Mouse (Mus musculus): ENCODE data around the gene Calr4. TPM values are rescaled to one million over a fixed set of nuclear protein-coding genes. Genes with fewer than 3 reads are reported as not detected.

The Calr4 gene
- polyA plus RNA-seq, 1 experiment from 2014 or later: 0.16 TPM

GRCm38 (mm10) chr4:109244506-109244905 is 10.2 kb downstream of the Calr4 start:
- 86% methylated on average over 7 of the region's 7 CpGs for WGBS
- Histone ChIP-seq H3K4me3 (ENCODE audit: low read depth, low read length) (no peak overlapping the region), H3K9ac (ENCODE audit: low read length) (no peak overlapping the region), H3K4me2 (ENCODE audit: low read depth) (no peak overlapping the region), H3K27me3 (ENCODE audit: control insufficient read depth, insufficient read depth, low read length) (no peaks in the 10 kb centered on the region), H3K27ac (ENCODE audit: low read depth, low read length) (no peak overlapping the region), H3K36me3 (ENCODE audit: control insufficient read depth, insufficient read depth, low read length) (no peaks in the 10 kb centered on the region), H3K9me3 (ENCODE audit: control insufficient read depth, low read length) (no peaks in the 10 kb centered on the region), H3K4me1 (ENCODE audit: control insufficient read depth, insufficient read depth, low read length) (no peaks in the 10 kb centered on the region)
- DNase-seq (ENCODE audit: low spot score) (no peak), ATAC-seq (ENCODE audit: insufficient read depth, low FRiP score, low TSS enrichment) (no peak)

GRCm38 (mm10) chr4:109245016-109245620 is 10.8 kb downstream of the Calr4 start:
- no peaks in the 10 kb centered on the region for H3K4me1 ChIP-seq (ENCODE audit: control insufficient read depth, insufficient read depth, low read length)
- H3K4me3 ChIP-seq (ENCODE audit: low read depth, low read length): no peak overlapping the region
- H3K9ac ChIP-seq (ENCODE audit: low read length): no peak overlapping the region
- H3K9me3 ChIP-seq (ENCODE audit: control insufficient read depth, low read length): no peaks in the 10 kb centered on the region
- H3K4me2 ChIP-seq (ENCODE audit: low read depth): no peak overlapping the region
- no peak for DNase-seq (ENCODE audit: low spot score)
- WGBS: 91% methylated on average over 6 of the region's 6 CpGs
- no peak overlapping the region for H3K27ac ChIP-seq (ENCODE audit: low read depth, low read length)
- H3K36me3 ChIP-seq (ENCODE audit: control insufficient read depth, insufficient read depth, low read length): no peaks in the 10 kb centered on the region
- H3K27me3 ChIP-seq (ENCODE audit: control insufficient read depth, insufficient read depth, low read length): no peaks in the 10 kb centered on the region
- no peak for ATAC-seq (ENCODE audit: insufficient read depth, low FRiP score, low TSS enrichment)

- no peak for DNase-seq (ENCODE audit: low spot score)
- Histone ChIP-seq H3K4me2 (ENCODE audit: low read depth) (no peak overlapping the region), H3K9me3 (ENCODE audit: control insufficient read depth, low read length) (no peaks in the 10 kb centered on the region)
These were observed 17.3 kb downstream of the Calr4 start for GRCm38 (mm10) chr4:109251605-109252004.

GRCm38 (mm10) chr4:109252199-109252598 is 17.9 kb downstream of the Calr4 start:
- Histone ChIP-seq H3K27ac (ENCODE audit: low read depth, low read length) (no peak overlapping the region), H3K36me3 (ENCODE audit: control insufficient read depth, insufficient read depth, low read length) (no peaks in the 10 kb centered on the region), H3K4me2 (ENCODE audit: low read depth) (no peak overlapping the region), H3K9me3 (ENCODE audit: control insufficient read depth, low read length) (no peaks in the 10 kb centered on the region), H3K4me3 (ENCODE audit: low read depth, low read length) (no peak overlapping the region), H3K9ac (ENCODE audit: low read length) (no peak overlapping the region), H3K27me3 (ENCODE audit: control insufficient read depth, insufficient read depth, low read length) (no peaks in the 10 kb centered on the region), H3K4me1 (ENCODE audit: control insufficient read depth, insufficient read depth, low read length) (no peaks in the 10 kb centered on the region)
- WGBS: 82% methylated on average over 4 of the region's 4 CpGs
- ATAC-seq (ENCODE audit: insufficient read depth, low FRiP score, low TSS enrichment) (no peak), DNase-seq (ENCODE audit: low spot score) (no peak)

More at GRCm38 (mm10) chr4:109251605-109252004, 17.3 kb downstream of the Calr4 start:
- H3K36me3 ChIP-seq (ENCODE audit: control insufficient read depth, insufficient read depth, low read length): no peaks in the 10 kb centered on the region
- H3K9ac ChIP-seq (ENCODE audit: low read length): no peak overlapping the region
- H3K4me1 ChIP-seq (ENCODE audit: control insufficient read depth, insufficient read depth, low read length): no peaks in the 10 kb centered on the region
- no peaks in the 10 kb centered on the region for H3K27me3 ChIP-seq (ENCODE audit: control insufficient read depth, insufficient read depth, low read length)
- 49% methylated on average over 3 of the region's 3 CpGs for WGBS
- H3K4me3 ChIP-seq (ENCODE audit: low read depth, low read length): no peak overlapping the region
- no peak overlapping the region for H3K27ac ChIP-seq (ENCODE audit: low read depth, low read length)
- no peak for ATAC-seq (ENCODE audit: insufficient read depth, low FRiP score, low TSS enrichment)

- ATAC-seq (ENCODE audit: insufficient read depth, low FRiP score, low TSS enrichment) (no peak), DNase-seq (ENCODE audit: low spot score) (no peak)
- Histone ChIP-seq H3K27me3 (ENCODE audit: control insufficient read depth, insufficient read depth, low read length) (no peaks in the 10 kb centered on the region), H3K36me3 (ENCODE audit: control insufficient read depth, insufficient read depth, low read length) (no peaks in the 10 kb centered on the region), H3K9ac (ENCODE audit: low read length) (no peak overlapping the region), H3K27ac (ENCODE audit: low read depth, low read length) (no peak overlapping the region), H3K4me1 (ENCODE audit: control insufficient read depth, insufficient read depth, low read length) (no peaks in the 10 kb centered on the region), H3K4me3 (ENCODE audit: low read depth, low read length) (no peak overlapping the region), H3K9me3 (ENCODE audit: control insufficient read depth, low read length) (no peaks in the 10 kb centered on the region), H3K4me2 (ENCODE audit: low read depth) (no peak overlapping the region)
- 79% methylated on average over 11 of the region's 11 CpGs for WGBS
These were observed 19.4 kb downstream of the Calr4 start for GRCm38 (mm10) chr4:109253664-109254151.

- Histone ChIP-seq H3K27ac (ENCODE audit: low read depth, low read length) (no peak overlapping the region), H3K9me3 (ENCODE audit: control insufficient read depth, low read length) (no peaks in the 10 kb centered on the region)
- 87% methylated on average over 5 of the region's 5 CpGs for WGBS
These were observed 20.2 kb downstream of the Calr4 start for GRCm38 (mm10) chr4:109254511-109254910.

GRCm38 (mm10) chr4:109255321-109255720 is 21.0 kb downstream of the Calr4 start:
- Histone ChIP-seq H3K36me3 (ENCODE audit: control insufficient read depth, insufficient read depth, low read length) (no peaks in the 10 kb centered on the region), H3K27me3 (ENCODE audit: control insufficient read depth, insufficient read depth, low read length) (no peaks in the 10 kb centered on the region), H3K9me3 (ENCODE audit: control insufficient read depth, low read length) (no peaks in the 10 kb centered on the region), H3K4me1 (ENCODE audit: control insufficient read depth, insufficient read depth, low read length) (no peaks in the 10 kb centered on the region), H3K4me3 (ENCODE audit: low read depth, low read length) (no peak overlapping the region), H3K4me2 (ENCODE audit: low read depth) (no peak overlapping the region), H3K9ac (ENCODE audit: low read length) (no peak overlapping the region), H3K27ac (ENCODE audit: low read depth, low read length) (no peak overlapping the region)
- no peak for ATAC-seq (ENCODE audit: insufficient read depth, low FRiP score, low TSS enrichment)
- WGBS: 80% methylated on average over 2 of the region's 2 CpGs
- no peak for DNase-seq (ENCODE audit: low spot score)

More at GRCm38 (mm10) chr4:109254511-109254910, 20.2 kb downstream of the Calr4 start:
- no peak overlapping the region for H3K4me3 ChIP-seq (ENCODE audit: low read depth, low read length)
- DNase-seq (ENCODE audit: low spot score): no peak
- no peak overlapping the region for H3K4me2 ChIP-seq (ENCODE audit: low read depth)
- H3K9ac ChIP-seq (ENCODE audit: low read length): no peak overlapping the region
- no peaks in the 10 kb centered on the region for H3K27me3 ChIP-seq (ENCODE audit: control insufficient read depth, insufficient read depth, low read length)
- no peaks in the 10 kb centered on the region for H3K36me3 ChIP-seq (ENCODE audit: control insufficient read depth, insufficient read depth, low read length)
- no peak for ATAC-seq (ENCODE audit: insufficient read depth, low FRiP score, low TSS enrichment)
- H3K4me1 ChIP-seq (ENCODE audit: control insufficient read depth, insufficient read depth, low read length): no peaks in the 10 kb centered on the region

GRCm38 (mm10) chr4:109255727-109256417 is 21.6 kb downstream of the Calr4 start:
- no peak overlapping the region for H3K4me3 ChIP-seq (ENCODE audit: low read depth, low read length)
- no peak overlapping the region for H3K27ac ChIP-seq (ENCODE audit: low read depth, low read length)
- WGBS: 87% methylated on average over 11 of the region's 11 CpGs
- no peak overlapping the region for H3K4me2 ChIP-seq (ENCODE audit: low read depth)
- H3K9ac ChIP-seq (ENCODE audit: low read length): no peak overlapping the region
- no peaks in the 10 kb centered on the region for H3K4me1 ChIP-seq (ENCODE audit: control insufficient read depth, insufficient read depth, low read length)
- H3K9me3 ChIP-seq (ENCODE audit: control insufficient read depth, low read length): no peaks in the 10 kb centered on the region
- no peaks in the 10 kb centered on the region for H3K36me3 ChIP-seq (ENCODE audit: control insufficient read depth, insufficient read depth, low read length)
- no peak for DNase-seq (ENCODE audit: low spot score)
- H3K27me3 ChIP-seq (ENCODE audit: control insufficient read depth, insufficient read depth, low read length): no peaks in the 10 kb centered on the region
- ATAC-seq (ENCODE audit: insufficient read depth, low FRiP score, low TSS enrichment): no peak

GRCm38 (mm10) chr4:109256791-109257190 is 22.5 kb downstream of the Calr4 start:
- Histone ChIP-seq H3K4me1 (ENCODE audit: control insufficient read depth, insufficient read depth, low read length) (no peaks in the 10 kb centered on the region), H3K36me3 (ENCODE audit: control insufficient read depth, insufficient read depth, low read length) (no peaks in the 10 kb centered on the region), H3K9me3 (ENCODE audit: control insufficient read depth, low read length) (no peaks in the 10 kb centered on the region), H3K4me2 (ENCODE audit: low read depth) (no peak overlapping the region), H3K27ac (ENCODE audit: low read depth, low read length) (no peak overlapping the region), H3K4me3 (ENCODE audit: low read depth, low read length) (no peak overlapping the region), H3K9ac (ENCODE audit: low read length) (no peak overlapping the region), H3K27me3 (ENCODE audit: control insufficient read depth, insufficient read depth, low read length) (no peaks in the 10 kb centered on the region)
- no peak for DNase-seq (ENCODE audit: low spot score)
- 87% methylated on average over 6 of the region's 6 CpGs for whole genome bisulfite sequencing
- ATAC-seq (ENCODE audit: insufficient read depth, low FRiP score, low TSS enrichment): no peak

Measured in neural tube, embryonic 11.5 days (tissue).